Mouse (Mus musculus) spleen, adult 2 months (tissue): ENCODE results near the gene Marcksl1.

Source experiments
- CTCF ChIP-seq: fragments of 200-500 bp; IDR thresholded peaks from 2 replicates; pipeline ENCODE4 v1.5.1; 2011; ENCODE audit warnings: mild to moderate bottlenecking, inconsistent platforms; ENCODE audit not compliant: insufficient read depth, insufficient read length, insufficient replicate concordance; ENCODE audit errors: extremely low read depth
- POLR2A ChIP-seq: fragments of 200-500 bp; IDR thresholded peaks from 2 replicates; pipeline ENCODE4 v1.6.1; 2011; ENCODE audit warnings: low read depth, low read length, inconsistent platforms

GRCm38 (mm10) chr4:129511413-129512096 lies 1.8 kb upstream of the Marcksl1 start:
- TF ChIP-seq CTCF (no peak), POLR2A (no peak)
